Mouse (Mus musculus): Measurements from ENCODE around the gene Clcn5.

Gene Clcn5

GRCm38 (mm10) chrX:7319089-7319721 is at the start of gene Clcn5:
Clcn5 (minus strand) TSS chrX:7319358.
- peak; percentile 81 for DNase-seq (ENCODE audit: low read depth)

GRCm38 (mm10) chrX:7325455-7325854 is 6.3 kb upstream of the Clcn5 start:
- DNase-seq (ENCODE audit: low read depth): no peak

- peak; percentile 32 for DNase-seq (ENCODE audit: low read depth)
Observed at GRCm38 (mm10) chrX:7322288-7322687, 3.1 kb upstream of the Clcn5 start.

- no peak for DNase-seq (ENCODE audit: low read depth)
Observed at GRCm38 (mm10) chrX:7320571-7320970, 1.4 kb upstream of the Clcn5 start.

- DNase-seq (ENCODE audit: low read depth): no peak
Observed at GRCm38 (mm10) chrX:7318551-7319025, 570 bp downstream of the Clcn5 start.

- DNase-seq (ENCODE audit: low read depth): no peak
Observed at GRCm38 (mm10) chrX:7315115-7315514, 4.0 kb downstream of the Clcn5 start.

GRCm38 (mm10) chrX:7314645-7315044 is 4.5 kb downstream of the Clcn5 start:
- DNase-seq (ENCODE audit: low read depth): no peak

- no peak for DNase-seq (ENCODE audit: low read depth)
Observed at GRCm38 (mm10) chrX:7308242-7308641, 10.9 kb downstream of the Clcn5 start.

GRCm38 (mm10) chrX:7306861-7307260 is 12.3 kb downstream of the Clcn5 start:
- DNase-seq (ENCODE audit: low read depth): no peak

GRCm38 (mm10) chrX:7292981-7293380 is 26.2 kb downstream of the Clcn5 start:
- DNase-seq (ENCODE audit: low read depth): no peak

- no peak for DNase-seq (ENCODE audit: low read depth)
Observed at GRCm38 (mm10) chrX:7292151-7292768, 26.9 kb downstream of the Clcn5 start.

- DNase-seq (ENCODE audit: low read depth): no peak
Observed at GRCm38 (mm10) chrX:7288976-7289375, 30.2 kb downstream of the Clcn5 start.

- DNase-seq (ENCODE audit: low read depth): no peak
Observed at GRCm38 (mm10) chrX:7287051-7287734, 32.0 kb downstream of the Clcn5 start.

- DNase-seq (ENCODE audit: low read depth): no peak
Observed at GRCm38 (mm10) chrX:7282636-7283035, 36.5 kb downstream of the Clcn5 start.

- no peak for DNase-seq (ENCODE audit: low read depth)
Observed at GRCm38 (mm10) chrX:7279722-7280121, 39.4 kb downstream of the Clcn5 start.

- no peak for DNase-seq (ENCODE audit: low read depth)
Observed at GRCm38 (mm10) chrX:7276564-7276963, 42.6 kb downstream of the Clcn5 start.

- DNase-seq (ENCODE audit: low read depth): no peak
Observed at GRCm38 (mm10) chrX:7261149-7261548, 58.0 kb downstream of the Clcn5 start.

GRCm38 (mm10) chrX:7260400-7261113 is 58.6 kb downstream of the Clcn5 start:
- no peak for DNase-seq (ENCODE audit: low read depth)

- DNase-seq (ENCODE audit: low read depth): no peak
Observed at GRCm38 (mm10) chrX:7259718-7260117, 59.4 kb downstream of the Clcn5 start.

GRCm38 (mm10) chrX:7256022-7256421 is 63.1 kb downstream of the Clcn5 start:
- no peak for DNase-seq (ENCODE audit: low read depth)

GRCm38 (mm10) chrX:7204099-7204498 is 115.1 kb downstream of the Clcn5 start:
- DNase-seq (ENCODE audit: low read depth): no peak

GRCm38 (mm10) chrX:7203535-7203934 is 115.6 kb downstream of the Clcn5 start:
- DNase-seq (ENCODE audit: low read depth): no peak

- no peak for DNase-seq (ENCODE audit: low read depth)
Observed at GRCm38 (mm10) chrX:7197833-7198232, 121.3 kb downstream of the Clcn5 start.
